Mouse (Mus musculus): ENCODE results near the gene Lrrtm3.

Gene Lrrtm3

DNA sequence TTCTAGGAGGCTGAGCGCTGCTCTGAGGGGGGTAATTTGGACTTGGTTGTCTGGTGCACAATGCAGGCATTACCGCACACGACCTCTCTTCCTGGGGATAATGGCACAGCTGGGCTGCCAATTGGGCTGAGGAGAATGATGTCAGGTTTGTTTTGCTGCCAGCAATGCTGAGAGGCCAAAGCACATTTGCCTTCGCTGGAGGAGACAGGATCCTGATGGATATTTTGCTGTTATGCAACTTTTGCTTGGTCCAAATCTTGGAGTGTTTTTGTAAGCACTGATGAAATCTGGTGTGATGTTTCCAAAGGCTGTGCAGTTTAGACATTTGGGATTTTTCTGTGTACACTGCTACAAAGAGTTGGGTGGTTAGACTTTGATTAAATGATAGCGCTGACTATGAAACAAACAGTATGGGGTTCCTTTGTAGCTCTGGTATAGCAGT lies 209.6 kb downstream of the Lrrtm3 start:
- DNase-seq, result peak; percentile 52 to 70
